Mouse (Mus musculus) R1 (cell line): ENCODE results near the gene Olfr948.

Source experiments
- DNase-seq: peaks from one replicate; pipeline ENCODE4 v3.0.0-alpha.2; 2018; ENCODE audit warnings: low read depth, low spot score

Gene Olfr948

DNA sequence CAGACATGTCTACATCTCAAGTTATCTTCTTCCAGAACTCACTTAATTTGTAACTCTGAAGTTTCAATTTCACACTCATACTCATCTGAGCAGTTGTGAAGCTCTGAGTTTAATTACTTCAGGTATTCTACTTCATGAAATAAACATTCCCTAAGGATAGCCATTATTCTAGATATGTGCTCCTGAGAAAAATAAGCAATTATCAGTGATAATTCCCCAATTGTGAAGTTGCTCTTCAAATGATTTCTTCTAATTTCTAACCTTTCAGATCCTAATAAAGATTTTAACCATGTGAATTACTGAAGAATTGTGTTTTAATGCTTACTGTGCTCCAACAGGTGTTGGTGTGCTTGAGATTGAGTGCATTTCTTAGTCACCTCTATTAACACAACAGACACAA is at the start of gene Olfr948:
Olfr948 (minus strand) TSS at position 101 of the 400 bp plus-strand sequence.
- no peak for DNase-seq

- no peak for DNase-seq
Observed at GRCm38 (mm10) chr9:39287136-39287535, 38.7 kb downstream of the Olfr948 start.

DNA sequence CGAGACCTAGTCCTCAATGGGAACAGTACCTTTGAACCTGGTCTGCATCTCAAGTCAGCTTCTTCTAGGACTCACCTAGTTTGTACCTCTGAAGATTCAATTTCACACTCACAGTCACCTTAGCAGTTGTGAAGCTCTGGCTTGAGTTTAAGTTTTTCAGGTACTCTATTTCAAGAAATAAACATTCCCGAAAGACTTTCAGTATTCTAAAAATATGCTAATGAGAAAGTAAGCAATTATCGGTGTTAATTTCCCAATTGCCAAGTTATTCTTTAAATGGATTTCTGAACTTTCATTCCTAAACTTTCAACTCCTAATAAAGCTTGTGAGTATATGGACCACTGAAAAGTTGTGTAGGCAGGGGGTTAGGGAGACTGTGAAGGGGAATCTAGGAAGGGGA is 49.1 kb downstream of the Olfr948 start, which contains the start of gene Olfr945:
Olfr945 (minus strand) TSS at position 101 of the 400 bp plus-strand sequence.
- DNase-seq, result no peak
